Mouse (Mus musculus) liver, embryonic 16.5 days (tissue): Measurements from ENCODE around the gene Adcyap1r1. TPM values are rescaled to one million over a fixed set of nuclear protein-coding genes. Genes with fewer than 3 reads are reported as not detected.

ENCODE experiments used
- ATAC-seq: fragments of 200-750 bp; cut with Nextera tagmentation; 2 replicates; pipeline ENCODE4 v1.8.0; 2017; ENCODE audit warnings: low read depth, mild to moderate bottlenecking, moderate number of reproducible peaks, moderate library complexity
- H3K27ac ChIP-seq: fragments of 300-500 bp; sonication (generic); 2 replicates; pipeline ENCODE4 v1.5.1; 2014; ENCODE audit warnings: mild to moderate bottlenecking, low read length
- H3K27me3 ChIP-seq: fragments of 300-500 bp; sonication (generic); 2 replicates; pipeline ENCODE4 v1.6.1; 2014; ENCODE audit warnings: low read depth, low read length, mixed read lengths; ENCODE audit not compliant: control insufficient read depth, insufficient read depth
- H3K36me3 ChIP-seq: fragments of 300-500 bp; sonication (generic); 2 replicates; pipeline ENCODE4 v1.6.1; 2014; ENCODE audit warnings: mild to moderate bottlenecking; ENCODE audit not compliant: control insufficient read depth, insufficient read depth
- H3K4me1 ChIP-seq: fragments of 300-500 bp; sonication (generic); 2 replicates; pipeline ENCODE4 v1.6.1; 2014; ENCODE audit warnings: low read depth, low read length, mixed read lengths; ENCODE audit not compliant: control insufficient read depth
- H3K4me2 ChIP-seq: fragments of 300-500 bp; sonication (generic); 2 replicates; pipeline ENCODE4 v1.6.1; 2014; ENCODE audit warnings: low read depth, low read length, mixed read lengths
- H3K4me3 ChIP-seq: fragments of 300-500 bp; sonication (generic); 2 replicates; pipeline ENCODE4 v1.5.1; 2014; ENCODE audit warnings: low read depth, mild to moderate bottlenecking, low read length
- H3K9ac ChIP-seq: fragments of 300-500 bp; sonication (generic); 2 replicates; pipeline ENCODE4 v1.6.1; 2014; ENCODE audit warnings: low read depth, low read length
- H3K9me3 ChIP-seq: fragments of 300-500 bp; sonication (generic); replicated peaks from 2 replicates; pipeline ENCODE4 v1.6.1; 2016; ENCODE audit warnings: low read length; ENCODE audit not compliant: control insufficient read depth
- WGBS: fragments of 180-500 bp; shearing (Covaris S2); extraction: QIAGEN DNeasy Blood & Tissue Kit; methylation state at CpG from one replicate; pipeline ENCODE4 v1.1.7; 2014; ENCODE audit not compliant: insufficient replicate concordance; 5-methylcytosine and 5-hydroxymethylcytosine counted together
- polyA plus RNA-seq: library from polyadenylated mRNA; unstranded; fragments of >200 nt; fragmentation: Nextera tagmentation; extraction: Ambion mirVana; gene quantifications from 2 replicates; pipeline ENCODE4 v1.2.1, GENCODE M21; 2015

Adcyap1r1 gene
- polyA plus RNA-seq, 1 experiment from 2014 or later: 0.09 TPM

DNA sequence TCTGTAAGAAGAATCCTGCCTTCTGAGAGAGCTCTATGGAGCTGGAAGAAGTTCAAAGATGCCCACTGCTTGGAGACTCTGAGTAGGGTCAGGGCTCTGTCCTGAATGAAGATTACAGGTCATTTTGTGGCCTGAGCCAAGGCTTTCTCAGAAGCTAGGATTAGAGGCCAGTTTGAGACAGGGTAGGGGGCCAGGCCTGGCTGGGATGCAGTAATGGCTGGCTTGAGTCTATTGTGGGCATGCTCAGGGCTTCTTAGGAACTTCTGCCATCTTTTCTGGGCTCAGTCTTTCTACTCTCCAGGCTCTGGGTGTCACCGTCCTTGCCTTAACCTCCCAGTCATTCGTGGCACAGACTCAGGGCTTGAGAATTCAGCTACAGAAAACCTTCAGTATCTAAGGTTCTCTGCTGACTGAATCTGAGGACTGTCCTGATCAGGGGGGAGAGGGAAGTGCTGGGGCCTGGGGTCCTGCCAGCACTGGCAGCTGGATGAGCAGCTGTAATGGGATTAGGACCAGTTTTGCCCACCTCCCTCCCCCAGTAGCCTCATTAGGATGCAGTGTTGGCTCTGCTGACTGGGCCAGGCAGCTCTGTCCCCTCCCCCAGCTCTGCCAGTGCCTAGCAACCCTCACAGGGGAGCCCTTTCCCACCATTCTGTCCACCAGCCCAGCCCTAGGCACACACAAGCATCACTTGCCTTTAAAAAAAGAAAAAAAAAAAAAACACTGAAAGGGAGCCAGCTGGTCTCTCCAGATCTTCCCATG lies 7.7 kb upstream of the Adcyap1r1 start:
- Histone ChIP-seq H3K4me3 (no peak overlapping the region), H3K9me3 (no peaks in the 10 kb centered on the region), H3K4me1 (no peaks in the 10 kb centered on the region), H3K27ac (no peak overlapping the region), H3K36me3 (no peaks in the 10 kb centered on the region), H3K27me3 (no peaks in the 10 kb centered on the region), H3K9ac (no peak overlapping the region), H3K4me2 (no peak overlapping the region)
- no peak for ATAC-seq
- 29% methylated on average over 2 of the region's 2 CpGs for WGBS

DNA sequence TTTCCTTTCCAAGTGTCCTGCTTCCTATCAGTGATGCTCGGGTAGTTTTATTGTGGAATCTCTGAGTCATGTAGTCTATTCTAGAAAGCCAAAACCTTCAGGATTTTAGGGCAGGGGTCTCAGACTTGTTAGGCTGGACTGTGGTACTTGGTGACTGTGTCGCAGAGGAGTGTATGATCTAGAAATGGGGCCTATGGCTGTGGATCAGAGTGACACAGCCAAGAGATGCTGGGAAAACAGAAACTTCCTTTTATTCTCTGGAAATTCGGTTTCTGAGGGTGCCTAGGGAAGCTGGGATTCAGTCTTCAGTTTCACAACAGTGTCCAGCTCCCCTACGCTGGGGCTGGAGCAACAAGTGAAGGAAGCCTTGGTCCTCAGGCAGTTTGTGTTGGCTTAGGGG lies 7.1 kb upstream of the Adcyap1r1 start:
- Histone ChIP-seq H3K4me3 (no peak overlapping the region), H3K9me3 (no peaks in the 10 kb centered on the region), H3K36me3 (no peaks in the 10 kb centered on the region), H3K9ac (no peak overlapping the region), H3K27me3 (no peaks in the 10 kb centered on the region), H3K4me2 (no peak overlapping the region), H3K4me1 (no peaks in the 10 kb centered on the region), H3K27ac (no peak overlapping the region)
- 44% methylated on average over 4 of the region's 4 CpGs for WGBS
- no peak for ATAC-seq

DNA sequence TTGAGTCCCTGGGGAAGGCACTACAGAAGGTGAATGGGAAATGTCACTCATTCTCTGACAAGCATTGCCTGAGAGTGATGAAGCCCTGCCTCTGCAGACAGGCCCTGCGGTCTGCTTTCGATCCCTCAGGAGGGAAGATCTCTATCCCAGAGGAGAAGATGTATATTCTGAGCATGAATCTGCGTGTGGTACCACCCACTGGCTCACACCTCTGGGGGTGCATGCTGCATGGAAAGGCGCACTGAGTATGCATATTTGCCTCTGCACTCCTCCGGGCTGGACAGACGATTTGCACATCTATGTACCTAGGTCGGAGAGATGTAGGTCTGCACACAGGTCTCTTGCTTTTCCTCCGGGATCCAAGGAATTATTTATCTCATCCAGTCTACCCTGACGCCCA lies 3.6 kb upstream of the Adcyap1r1 start:
- WGBS: 56% methylated on average over 9 of the region's 9 CpGs
- Histone ChIP-seq H3K4me1 (no peaks in the 10 kb centered on the region), H3K36me3 (no peaks in the 10 kb centered on the region), H3K27ac (no peak overlapping the region), H3K9ac (no peak overlapping the region), H3K4me3 (no peak overlapping the region), H3K27me3 (peaks cover 28% of the 10 kb centered on the region), H3K4me2 (no peak overlapping the region), H3K9me3 (no peaks in the 10 kb centered on the region)
- no peak for ATAC-seq

DNA sequence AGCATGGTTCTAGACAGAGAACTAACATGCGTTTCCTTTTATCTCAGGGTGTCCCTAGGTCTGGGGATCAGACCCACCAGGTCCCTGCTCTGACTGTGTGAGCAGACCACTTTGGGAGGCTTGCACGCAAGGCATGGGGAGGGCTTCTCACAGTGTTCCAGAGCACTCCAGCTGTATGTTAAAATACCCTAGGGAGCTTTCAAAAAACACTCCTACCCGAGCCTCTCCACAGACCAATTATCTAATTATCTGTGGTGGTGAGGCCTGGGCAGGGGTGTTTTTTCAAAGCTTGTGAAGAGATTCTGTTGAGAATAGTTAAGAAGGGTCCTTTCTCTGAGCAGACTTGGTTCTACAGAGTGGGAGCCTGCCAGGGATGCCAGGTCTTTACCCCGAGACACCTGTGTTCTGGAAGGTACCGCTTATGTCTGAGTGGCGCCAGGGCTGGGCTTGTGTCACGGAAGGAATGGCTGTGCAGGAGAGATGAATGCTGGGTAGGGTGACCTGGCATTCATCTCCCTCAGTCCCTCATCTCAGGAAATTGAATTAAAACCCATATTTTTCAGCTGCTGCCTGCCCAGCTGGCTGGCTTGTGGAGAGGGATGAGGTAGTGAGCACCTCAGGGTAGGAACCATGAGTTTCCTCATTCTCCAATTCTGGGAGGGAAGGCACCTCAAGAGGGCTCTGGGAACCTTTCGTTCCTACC lies 2.7 kb upstream of the Adcyap1r1 start:
- 57% methylated on average over 8 of the region's 8 CpGs for WGBS
- H3K27me3 ChIP-seq: peaks cover 34% of the 10 kb centered on the region
- no peak overlapping the region for H3K9ac ChIP-seq
- no peak for ATAC-seq
- no peaks in the 10 kb centered on the region for H3K36me3 ChIP-seq
- H3K27ac ChIP-seq: no peak overlapping the region
- no peak overlapping the region for H3K4me2 ChIP-seq
- H3K4me1 ChIP-seq: no peaks in the 10 kb centered on the region
- no peak overlapping the region for H3K4me3 ChIP-seq
- H3K9me3 ChIP-seq: no peaks in the 10 kb centered on the region

DNA sequence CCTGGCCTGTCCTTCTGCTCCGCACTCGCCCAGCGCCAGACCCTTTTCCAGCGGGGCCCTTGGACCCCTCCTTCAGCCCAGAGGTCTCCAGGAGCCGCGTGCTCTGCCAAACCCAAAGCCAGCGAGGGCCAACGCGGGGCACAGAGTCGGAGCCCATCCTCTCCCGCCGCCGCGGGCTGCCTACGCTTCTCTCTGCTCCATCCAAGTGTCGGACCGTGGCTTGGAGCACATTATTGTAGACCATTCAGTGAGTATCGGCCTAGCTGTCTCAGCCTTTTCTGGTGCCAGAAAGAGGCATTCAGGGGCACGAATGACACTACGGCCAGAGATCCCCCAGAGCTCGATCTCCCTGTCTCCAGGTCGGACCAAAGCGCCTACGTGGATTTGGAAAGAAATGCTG lies 603 bp downstream of the Adcyap1r1 start:
- Histone ChIP-seq H3K27ac (no peak overlapping the region), H3K4me2 (no peak overlapping the region), H3K36me3 (no peaks in the 10 kb centered on the region), H3K27me3 (peaks cover 38% of the 10 kb centered on the region), H3K4me1 (no peaks in the 10 kb centered on the region), H3K9me3 (no peaks in the 10 kb centered on the region), H3K9ac (no peak overlapping the region), H3K4me3 (no peak overlapping the region)
- ATAC-seq: no peak
- 4% methylated on average over 24 of the region's 24 CpGs for WGBS

DNA sequence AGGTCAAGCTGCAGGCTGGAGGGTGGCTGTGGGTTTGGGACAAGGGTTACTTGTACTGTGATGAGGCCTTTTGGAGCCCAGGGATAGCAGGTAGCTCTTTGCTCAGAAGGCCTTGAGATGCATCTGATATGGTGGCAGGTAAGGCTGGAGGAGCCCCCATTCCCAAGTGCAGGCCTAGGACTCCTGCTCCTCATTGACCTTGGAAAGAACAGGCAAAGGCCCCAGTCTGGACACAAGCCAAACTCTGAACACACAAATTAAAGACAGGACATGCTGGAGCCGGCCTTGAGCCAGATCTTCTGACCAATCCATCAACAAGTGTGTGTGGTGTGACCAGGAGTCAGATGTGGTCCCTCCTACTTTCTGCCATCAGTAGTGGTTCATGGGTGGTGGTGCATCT lies 1.8 kb downstream of the Adcyap1r1 start:
- H3K36me3 ChIP-seq: no peaks in the 10 kb centered on the region
- no peak overlapping the region for H3K4me3 ChIP-seq
- 19% methylated on average over 1 of the region's 1 CpGs for WGBS
- no peak overlapping the region for H3K27ac ChIP-seq
- H3K9ac ChIP-seq: no peak overlapping the region
- H3K9me3 ChIP-seq: no peaks in the 10 kb centered on the region
- no peak overlapping the region for H3K4me2 ChIP-seq
- peaks cover 38% of the 10 kb centered on the region for H3K27me3 ChIP-seq
- H3K4me1 ChIP-seq: no peaks in the 10 kb centered on the region
- no peak for ATAC-seq

DNA sequence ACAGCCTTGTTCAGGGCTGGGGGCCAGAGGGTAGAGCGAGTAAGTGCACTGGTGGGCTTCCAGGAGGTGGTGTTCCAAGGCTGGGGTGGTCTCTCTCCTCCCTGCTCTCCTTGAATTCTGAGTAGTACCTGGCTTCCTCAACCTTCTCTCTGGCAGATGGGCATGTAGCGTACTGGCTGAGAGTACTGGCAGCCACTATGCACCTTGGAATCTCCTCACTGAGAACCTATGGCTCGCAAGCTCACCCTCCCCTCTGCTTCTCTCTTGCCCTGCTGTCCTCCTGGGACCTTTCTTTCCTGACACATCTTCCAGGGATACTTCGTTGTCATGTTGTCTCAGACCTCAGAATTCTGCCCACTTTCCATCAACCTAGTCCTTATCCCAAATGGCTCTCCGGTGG lies 3.9 kb downstream of the Adcyap1r1 start:
- H3K9ac ChIP-seq: no peak overlapping the region
- no peak overlapping the region for H3K4me2 ChIP-seq
- H3K36me3 ChIP-seq: no peaks in the 10 kb centered on the region
- no peaks in the 10 kb centered on the region for H3K4me1 ChIP-seq
- no peak for ATAC-seq
- no peak overlapping the region for H3K27ac ChIP-seq
- peaks cover 31% of the 10 kb centered on the region for H3K27me3 ChIP-seq
- no peaks in the 10 kb centered on the region for H3K9me3 ChIP-seq
- H3K4me3 ChIP-seq: no peak overlapping the region
- 47% methylated on average over 5 of the region's 5 CpGs for WGBS

DNA sequence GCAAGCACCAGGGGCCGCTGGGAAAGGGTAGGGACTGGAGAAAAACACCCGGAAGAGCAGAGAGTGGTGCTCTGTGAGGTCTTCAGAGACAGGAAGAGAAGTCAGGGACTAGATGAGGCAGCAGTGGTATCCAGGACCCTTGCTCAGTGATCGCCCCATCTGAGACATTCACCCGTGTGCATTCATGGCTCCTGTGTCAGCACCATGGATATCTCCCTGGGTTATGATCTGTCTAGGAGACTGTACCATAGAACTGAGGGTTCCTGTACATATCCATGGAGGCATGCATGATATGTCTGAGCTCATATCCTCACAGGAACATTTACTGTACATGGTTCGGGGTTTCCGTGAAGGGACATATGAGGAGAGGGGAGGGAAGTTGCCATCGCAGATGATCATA lies 5.9 kb downstream of the Adcyap1r1 start:
- H3K4me1 ChIP-seq: no peaks in the 10 kb centered on the region
- H3K4me2 ChIP-seq: no peak overlapping the region
- no peak for ATAC-seq
- H3K9ac ChIP-seq: no peak overlapping the region
- WGBS: 55% methylated on average over 7 of the region's 7 CpGs
- no peaks in the 10 kb centered on the region for H3K36me3 ChIP-seq
- no peak overlapping the region for H3K27ac ChIP-seq
- H3K9me3 ChIP-seq: no peaks in the 10 kb centered on the region
- H3K4me3 ChIP-seq: no peak overlapping the region
- H3K27me3 ChIP-seq: peaks cover 15% of the 10 kb centered on the region

DNA sequence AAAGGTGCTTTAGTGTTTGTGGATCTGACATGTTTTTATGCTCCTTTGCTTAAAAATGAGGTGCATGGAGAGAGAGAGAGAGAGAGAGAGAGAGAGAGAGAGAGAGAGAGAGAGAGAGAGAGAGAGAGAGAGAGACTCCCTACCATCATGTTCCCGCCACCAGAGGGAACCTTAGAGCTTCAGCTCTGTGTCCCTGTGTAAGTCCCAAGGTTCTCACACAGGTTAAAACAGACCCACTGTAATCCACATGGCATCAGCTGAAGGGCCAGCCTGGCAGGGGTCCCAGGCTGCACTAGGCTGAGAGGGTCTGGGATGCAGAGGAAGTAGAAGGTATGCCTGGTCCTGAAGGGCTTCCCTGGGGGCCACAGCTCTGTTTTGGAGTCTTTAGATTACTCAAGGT lies 6.4 kb downstream of the Adcyap1r1 start:
- ATAC-seq: no peak
- Histone ChIP-seq H3K9me3 (no peaks in the 10 kb centered on the region), H3K4me1 (no peaks in the 10 kb centered on the region), H3K4me2 (no peak overlapping the region), H3K36me3 (no peaks in the 10 kb centered on the region), H3K4me3 (no peak overlapping the region), H3K27ac (no peak overlapping the region), H3K9ac (no peak overlapping the region), H3K27me3 (peaks cover 10% of the 10 kb centered on the region)
- 8% methylated on average over 1 of the region's 1 CpGs for WGBS
